Mouse (Mus musculus): ENCODE measurements around the gene Zyg11a.
"Not testable (repeated sequence)": the region's sequence is repeated elsewhere in the genome, so short reads cannot be mapped to it uniquely, and the experiment has no call there.

Gene Zyg11a

GRCm38 (mm10) chr4:108217332-108218179 is at the start of gene Zyg11a:
Gene Zyg11a (minus strand): TSS chr4:108218048.
- DNase-seq (ENCODE audit: low spot score in 2 of 2), result no peak

DNA sequence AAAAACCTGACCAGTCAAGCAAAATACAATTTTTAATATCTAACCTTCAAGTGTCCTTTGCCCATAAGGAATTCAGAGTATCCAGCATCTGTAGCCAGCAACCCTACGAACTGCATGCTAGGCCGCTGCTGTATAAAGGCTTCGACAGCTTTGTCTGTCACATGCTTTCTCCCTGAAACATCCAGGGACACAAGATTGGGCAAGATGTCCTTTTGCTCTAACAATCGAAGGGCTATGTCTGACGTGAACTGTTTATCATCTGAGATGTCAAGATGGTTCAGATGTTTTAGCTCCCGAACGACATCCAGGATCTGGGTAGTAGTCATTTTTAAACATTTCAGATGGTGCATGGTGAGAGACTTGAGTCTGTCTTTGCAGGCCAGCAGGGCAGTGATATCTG is 47.9 kb upstream of the Zyg11a start:
- no peak for DNase-seq (ENCODE audit: low spot score in 2 of 2)

DNA sequence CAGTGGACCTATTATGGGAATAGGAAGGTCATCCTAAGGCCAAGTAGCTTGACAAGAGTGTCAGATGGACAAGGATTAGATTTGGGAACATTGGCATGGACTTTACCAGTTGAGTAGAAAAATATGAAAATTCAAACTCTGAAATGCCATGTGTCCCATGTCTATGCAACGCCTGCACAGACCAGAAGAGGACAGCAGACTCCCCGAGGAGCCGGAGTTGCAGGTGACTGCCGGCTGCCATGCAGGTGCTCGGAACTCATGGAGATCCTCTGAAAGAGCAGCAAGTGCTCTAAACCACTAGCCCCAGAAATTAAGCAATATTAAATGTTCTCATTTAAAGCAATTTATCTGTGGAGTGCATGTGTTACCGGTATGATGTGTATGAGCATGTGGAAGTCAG is 35.5 kb upstream of the Zyg11a start:
- DNase-seq (ENCODE audit: low spot score in 2 of 2), result no peak

- DNase-seq (ENCODE audit: low spot score in 2 of 2), result no peak
These were observed 32.7 kb upstream of the Zyg11a start for GRCm38 (mm10) chr4:108250501-108250900.

DNA sequence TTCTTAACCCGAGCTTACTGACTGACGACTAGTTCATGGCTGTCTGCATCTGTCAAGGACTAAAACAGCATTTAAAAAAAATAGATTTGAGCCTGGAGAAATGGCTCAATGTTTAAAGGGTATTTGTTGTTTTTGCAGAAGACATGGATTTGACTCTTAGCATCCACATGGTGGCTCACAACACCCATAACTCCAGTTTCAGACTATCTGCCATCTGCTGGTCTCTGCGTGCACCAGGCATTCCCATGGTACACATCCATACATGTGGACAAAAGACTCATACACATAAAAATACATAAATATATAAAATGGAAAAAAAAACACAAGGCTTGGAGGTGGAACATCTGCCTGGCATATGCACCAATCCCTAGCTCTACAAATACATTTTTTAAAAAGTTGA is 31.5 kb upstream of the Zyg11a start:
- DNase-seq (ENCODE audit: low spot score in 2 of 2), result no peak

- DNase-seq (ENCODE audit: low spot score in 2 of 2), result no peak
These were observed 15.8 kb upstream of the Zyg11a start for GRCm38 (mm10) chr4:108233654-108234053.

GRCm38 (mm10) chr4:108225341-108225872 is 7.6 kb upstream of the Zyg11a start:
- no peak for DNase-seq (ENCODE audit: low spot score in 2 of 2)

DNA sequence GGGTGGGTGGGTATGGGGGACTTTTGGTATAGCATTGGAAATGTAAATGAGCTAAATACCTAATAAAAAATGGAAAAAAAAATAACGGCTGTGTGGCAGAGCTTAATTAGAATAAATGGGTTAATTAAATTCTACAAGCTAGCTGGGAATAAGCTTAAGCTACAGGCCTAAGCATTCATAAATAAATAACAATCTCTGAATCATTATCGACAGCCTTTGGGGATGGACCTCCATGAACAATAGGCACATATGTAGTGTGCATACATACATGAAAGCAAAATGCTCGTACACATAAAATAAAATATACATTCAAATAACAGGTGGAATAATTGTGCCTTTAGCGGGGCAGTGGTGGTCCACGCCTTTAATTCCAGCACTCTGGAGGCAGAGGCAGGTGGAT is 4.7 kb upstream of the Zyg11a start:
- no peak for DNase-seq (ENCODE audit: low spot score in 2 of 2)

GRCm38 (mm10) chr4:108219019-108219418 is 1.2 kb upstream of the Zyg11a start:
- no peak for DNase-seq (ENCODE audit: low spot score in 2 of 2)

- no peak for DNase-seq (ENCODE audit: low spot score in 2 of 2)
These were observed 4.8 kb downstream of the Zyg11a start for GRCm38 (mm10) chr4:108213023-108213422.

GRCm38 (mm10) chr4:108204629-108205028 is 13.2 kb downstream of the Zyg11a start:
- DNase-seq (ENCODE audit: low spot score in 2 of 2), result no peak

- DNase-seq (ENCODE audit: low spot score in 2 of 2), result no peak
These were observed 18.6 kb downstream of the Zyg11a start for GRCm38 (mm10) chr4:108199236-108199635.

- no peak for DNase-seq (ENCODE audit: low spot score in 2 of 2)
These were observed 21.5 kb downstream of the Zyg11a start for GRCm38 (mm10) chr4:108196277-108196855.

- no peak for DNase-seq (ENCODE audit: low spot score in 2 of 2)
These were observed 25.0 kb downstream of the Zyg11a start for GRCm38 (mm10) chr4:108192821-108193323.

DNA sequence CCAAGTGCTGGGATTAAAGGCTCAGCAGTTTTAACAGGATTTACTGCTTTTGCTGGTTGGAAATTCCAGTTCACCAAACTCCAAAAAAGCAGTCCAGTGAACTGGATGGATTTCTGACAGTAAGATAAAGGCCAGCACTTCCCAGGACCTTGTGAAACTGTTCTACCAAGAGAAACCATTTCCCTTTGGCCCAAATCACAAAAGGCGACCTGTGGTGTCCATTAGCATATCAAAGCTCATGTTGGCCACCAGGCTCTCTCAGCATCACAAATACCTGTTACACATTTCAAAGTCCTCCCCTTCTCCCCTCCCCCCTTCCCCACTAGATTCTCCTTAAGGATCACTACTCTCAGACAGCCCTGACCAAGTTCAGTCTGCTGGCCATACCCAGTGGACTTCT is 35.6 kb downstream of the Zyg11a start:
- DNase-seq (ENCODE audit: low spot score in 2 of 2), result no peak

DNA sequence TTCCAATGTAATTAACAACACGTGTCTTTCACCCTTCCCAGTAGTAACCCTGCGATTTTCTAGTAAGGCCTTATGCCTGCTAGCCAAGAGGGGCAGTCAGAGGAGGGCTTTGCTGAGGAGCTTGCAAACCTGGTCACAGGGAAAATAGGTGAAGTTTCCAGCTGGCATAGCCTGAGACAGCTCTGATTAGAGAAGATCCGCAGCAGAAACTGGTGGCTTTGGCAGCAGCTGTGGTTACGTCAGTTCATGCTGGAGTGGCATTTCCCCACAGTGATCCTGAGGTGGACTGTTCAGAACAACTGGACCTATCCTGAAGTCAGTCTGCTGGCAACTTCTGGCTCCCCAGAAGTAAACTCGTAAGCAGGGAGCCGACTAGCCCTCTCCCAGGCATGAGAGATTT is 49.8 kb downstream of the Zyg11a start:
- no peak for DNase-seq (ENCODE audit: low spot score in 2 of 2)

GRCm38 (mm10) chr4:108166874-108167273 is 51.0 kb downstream of the Zyg11a start:
- DNase-seq (ENCODE audit: low spot score in 2 of 2), result no peak

- DNase-seq (ENCODE audit: low spot score in 2 of 2), result peak in 1 of 2 experiments; percentile 5
These were observed 52.5 kb downstream of the Zyg11a start, which contains the start of gene Echdc2 for GRCm38 (mm10) chr4:108165152-108165895. Gene Echdc2 (plus strand): TSS chr4:108165437.

DNA sequence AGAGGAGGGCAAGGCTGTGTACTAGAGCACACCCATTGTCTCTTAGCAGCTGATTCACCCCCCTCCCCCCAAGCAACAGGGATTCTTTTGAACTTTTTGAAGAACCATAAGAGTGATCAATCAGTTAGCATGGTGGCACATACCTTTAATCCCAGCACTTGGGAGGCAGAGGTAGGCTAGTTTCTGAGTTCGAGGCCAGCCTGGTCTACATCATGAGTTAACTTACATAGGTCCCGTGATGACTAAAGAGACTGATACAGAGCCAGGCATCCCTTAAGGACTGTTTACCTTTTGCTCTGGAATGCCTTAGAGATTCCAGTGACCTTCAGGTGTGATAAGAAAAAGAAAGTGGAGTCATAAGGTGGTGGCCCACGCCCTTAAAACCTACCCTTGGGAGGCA is 54.6 kb downstream of the Zyg11a start:
- DNase-seq (ENCODE audit: low spot score in 2 of 2), result no peak

DNA sequence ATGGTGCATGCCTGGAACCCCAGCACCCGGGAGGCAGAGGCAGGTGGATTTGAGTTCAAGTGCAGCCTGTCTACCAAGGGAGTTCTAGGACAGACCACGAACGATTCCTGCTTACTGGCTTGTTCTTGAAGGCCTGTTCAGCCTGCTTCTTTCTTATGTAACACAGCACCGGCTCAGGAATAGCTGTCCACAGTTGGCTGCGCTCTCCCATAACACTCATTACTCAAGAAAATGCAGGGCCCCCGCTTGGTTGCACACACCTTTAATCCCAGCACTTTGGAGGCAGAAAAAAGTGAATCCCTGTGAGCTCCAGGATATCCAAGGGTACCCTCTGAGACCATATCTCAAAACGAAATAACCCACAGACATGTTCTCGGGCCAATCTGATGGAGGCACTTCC is 55.9 kb downstream of the Zyg11a start:
- no peak for DNase-seq (ENCODE audit: low spot score in 2 of 2)

DNA sequence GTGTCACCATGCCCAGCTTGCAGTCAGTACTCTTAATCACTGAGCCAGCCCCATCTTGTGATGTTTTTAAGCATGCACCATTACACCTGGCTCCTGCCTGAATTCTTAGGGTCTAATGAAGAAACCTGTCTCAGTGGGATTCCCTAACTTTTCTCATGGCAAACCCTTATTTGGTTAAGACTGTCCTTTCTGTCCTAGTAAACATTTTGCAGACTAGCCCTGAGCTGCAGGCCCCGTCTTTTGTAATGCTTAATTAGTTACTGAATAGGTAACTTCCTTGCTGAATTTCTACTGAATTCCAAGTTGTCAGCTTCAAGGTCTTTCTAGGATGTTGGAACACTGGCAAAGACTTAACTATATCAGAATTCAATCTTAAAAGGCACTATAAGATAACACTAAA is 62.7 kb downstream of the Zyg11a start:
- not testable (repeated sequence) for DNase-seq (ENCODE audit: low spot score in 2 of 2)

GRCm38 (mm10) chr4:108145554-108145953 is 72.3 kb downstream of the Zyg11a start:
- not testable (repeated sequence) for DNase-seq (ENCODE audit: low spot score in 2 of 2)

Data from right cerebral cortex, adult 2 months (tissue).